Mouse (Mus musculus) erythroblast, adult 5-6 weeks (primary cell): Measurements from ENCODE around the gene Itk. TPM values are rescaled to one million over a fixed set of nuclear protein-coding genes. Genes with fewer than 3 reads are reported as not detected.
A peak's percentile ranks its signal among the peaks of the same experiment; 100 is the strongest.

Source experiments
- ATAC-seq: replicated peaks from 2 replicates; pipeline ENCODE4 v1.8.0; 2016; ENCODE audit warnings: moderate number of reproducible peaks, mild to moderate bottlenecking, moderate TSS enrichment, inconsistent platforms; ENCODE audit not compliant: poor library complexity, low FRiP score, severe bottlenecking
- total RNA-seq, 2 experiments: library from RNA; stranded (forward) in 1 of 2; stranded (reverse) in 1 of 2; fragments of 150-400 nt in 1 of 2; fragments of 200-764, 138-1000 nt in 1 of 2; gene quantifications; 2 replicates each; pipeline versions ENCODE4 v1.2.3 to v1.2.4; 2015 to 2017; ENCODE audit warnings: low replicate concordance in 2 of 2

The Itk gene
- total RNA-seq, 2 experiments from 2014 or later, result 1.5 TPM; not detected in 1

DNA sequence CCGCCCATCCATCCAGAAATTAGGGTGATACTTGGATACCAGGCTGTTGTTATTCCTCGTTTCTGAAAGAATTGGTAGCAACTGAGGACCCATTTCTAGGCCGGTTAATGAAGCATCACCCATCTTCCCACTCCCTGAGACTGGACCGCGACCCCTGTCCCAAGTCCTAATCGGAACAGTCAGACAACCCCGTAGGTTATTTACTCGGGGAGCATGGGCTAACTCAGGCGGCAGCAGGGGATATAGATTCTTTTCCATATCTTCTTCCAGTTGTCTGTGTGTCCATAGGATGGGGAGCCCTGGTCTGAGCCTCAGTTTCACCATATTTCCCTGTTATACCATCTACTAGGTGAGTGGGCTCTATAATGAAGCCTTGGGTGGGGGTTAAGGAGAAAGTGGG, 25.5 kb downstream of the Itk start:
- ATAC-seq, result no peak

DNA sequence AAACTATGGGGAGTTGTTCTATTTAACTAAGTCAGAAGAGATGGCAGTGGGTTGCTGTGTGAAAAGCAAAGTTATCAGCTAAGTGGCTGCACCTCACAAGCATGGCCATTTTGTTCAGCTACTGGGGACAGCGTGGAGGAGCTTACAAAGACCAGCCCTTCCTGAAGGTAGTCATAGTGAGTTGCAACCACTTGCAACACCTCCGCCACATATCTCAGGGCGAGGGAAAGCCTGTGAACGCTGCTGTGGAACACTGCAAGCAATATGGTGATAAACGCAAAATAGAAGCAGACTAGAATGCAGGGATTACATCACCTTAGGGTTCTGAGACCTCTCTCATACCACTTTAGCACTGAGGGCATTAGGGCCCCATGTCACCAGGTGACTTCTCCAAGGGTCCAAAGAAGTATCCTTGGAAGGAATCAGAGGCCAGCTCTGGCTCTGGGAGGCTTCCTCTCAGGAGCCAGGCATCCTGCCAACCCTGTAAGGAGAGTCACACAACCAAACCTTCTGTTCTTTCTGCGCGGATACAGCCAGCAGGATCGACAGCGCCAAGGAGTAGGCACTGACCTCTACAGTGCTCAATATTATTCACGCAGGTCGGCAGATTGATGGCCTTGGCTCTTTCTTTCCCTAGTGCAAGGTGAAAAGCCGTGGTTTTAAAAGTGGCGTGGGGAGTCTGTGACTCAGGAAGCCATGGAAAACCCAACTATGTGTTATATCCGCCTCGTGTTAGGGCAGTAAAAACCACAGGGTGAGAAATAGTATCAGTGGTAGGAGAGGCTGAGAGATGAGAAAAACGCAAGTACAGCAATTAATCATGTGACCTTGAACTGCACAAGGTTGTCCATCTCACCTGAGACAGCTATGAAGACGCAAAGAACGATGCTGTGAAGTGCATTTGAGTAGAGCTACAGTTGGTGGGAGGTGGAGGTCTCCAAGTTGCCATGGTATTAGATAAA, 27.0 kb downstream of the Itk start:
- no peak for ATAC-seq

DNA sequence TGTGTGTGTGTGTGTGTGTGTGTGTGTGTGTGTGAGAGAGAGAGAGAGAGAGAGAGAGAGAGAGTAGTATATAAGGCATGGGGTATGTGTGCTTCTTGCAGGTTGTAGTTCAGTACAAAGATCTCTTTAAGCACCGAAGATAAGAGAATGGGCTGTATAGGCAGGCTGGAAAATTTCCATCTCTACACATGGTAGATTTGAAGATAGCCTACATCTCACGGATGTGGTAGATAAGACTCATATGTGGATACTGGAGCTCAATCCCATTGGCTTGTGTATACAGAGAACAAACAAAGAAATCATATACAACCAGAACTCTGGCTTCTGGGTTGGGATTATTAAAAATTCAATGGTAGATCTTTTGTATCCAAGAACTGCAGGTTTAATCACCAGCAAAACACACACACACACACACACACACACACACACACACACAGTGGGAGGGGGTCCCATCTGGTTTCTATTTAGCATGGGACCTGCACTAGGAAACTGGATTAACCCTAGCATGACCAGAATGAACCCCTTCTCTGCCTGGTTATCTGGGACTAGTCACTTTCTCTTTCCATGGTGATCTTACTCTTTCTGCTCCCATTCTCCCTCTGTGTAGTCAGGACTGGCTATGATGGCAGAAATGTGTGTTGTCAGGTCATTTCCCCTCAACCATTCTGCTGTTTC, 28.2 kb downstream of the Itk start:
- no peak for ATAC-seq

DNA sequence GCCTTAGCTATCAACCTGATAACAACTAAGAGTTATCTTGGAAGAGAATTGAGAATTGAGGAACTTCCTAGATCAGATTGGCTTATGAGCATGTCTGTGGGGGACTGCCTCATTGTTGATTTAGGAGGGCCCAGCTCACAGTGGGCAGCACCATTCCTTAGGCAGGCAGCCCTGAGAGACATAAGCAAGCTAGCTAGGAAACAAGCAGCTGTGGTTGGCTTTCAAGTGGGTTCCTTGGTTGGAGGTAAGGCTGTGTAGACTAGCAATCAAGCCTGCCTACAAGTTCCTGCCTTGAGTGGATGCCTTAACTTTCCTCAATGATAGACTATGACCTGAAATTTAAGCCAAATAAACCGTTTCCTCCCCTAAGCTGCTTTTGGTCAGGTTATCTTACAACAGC, 30.9 kb downstream of the Itk start:
- ATAC-seq, result no peak

DNA sequence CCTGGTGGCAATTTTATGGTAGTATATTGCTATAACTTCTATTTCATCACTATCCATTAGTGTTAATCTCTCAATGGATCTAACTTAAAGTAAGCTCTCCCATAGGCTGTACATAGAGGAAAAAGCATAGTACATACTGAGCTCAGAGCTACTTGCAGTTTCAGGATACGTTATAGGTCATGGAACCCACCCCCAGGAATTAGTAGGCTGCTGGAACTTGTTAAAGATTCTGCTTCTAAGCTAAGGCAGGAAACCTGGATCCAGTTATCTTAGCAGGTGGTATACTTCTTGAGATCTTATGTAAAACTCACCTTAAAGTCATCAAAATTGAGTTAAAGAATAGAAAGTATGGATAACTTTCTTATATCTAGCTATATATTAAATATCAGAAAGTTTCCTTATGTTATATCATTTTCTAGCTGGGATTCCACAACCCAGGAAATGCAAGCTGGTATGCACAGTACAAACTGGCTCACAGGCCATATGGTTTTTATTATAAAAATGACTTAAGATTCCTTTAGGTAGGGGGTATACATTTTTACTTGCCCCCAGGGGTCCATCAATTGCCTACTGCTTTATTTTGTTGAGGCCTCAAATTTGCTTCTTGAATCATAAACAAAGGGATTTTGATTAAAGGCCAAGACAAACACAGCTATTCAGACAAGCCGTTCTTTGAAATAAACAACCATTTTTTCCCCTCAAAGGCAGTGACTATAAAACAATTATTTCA, 39.5 kb downstream of the Itk start:
- no peak for ATAC-seq

DNA sequence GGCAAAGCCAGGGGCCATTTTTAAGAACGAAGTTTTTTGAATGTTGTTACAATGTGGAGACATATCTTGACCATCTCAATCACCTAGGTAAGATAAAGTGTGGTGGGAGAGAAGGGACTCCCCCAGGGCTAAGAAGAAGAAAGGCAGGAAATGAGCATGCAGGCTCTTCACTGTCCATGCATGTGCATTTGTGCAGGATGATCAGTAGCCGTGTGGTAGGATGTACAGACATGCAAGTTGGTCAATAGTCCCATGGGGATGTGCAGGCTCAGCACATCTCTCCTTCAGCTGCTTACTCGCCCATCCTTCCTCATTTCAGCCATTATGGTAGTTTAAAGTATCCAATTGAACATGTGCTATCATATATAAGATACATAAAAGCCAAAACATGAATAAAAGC, 40.9 kb downstream of the Itk start:
- no peak for ATAC-seq

DNA sequence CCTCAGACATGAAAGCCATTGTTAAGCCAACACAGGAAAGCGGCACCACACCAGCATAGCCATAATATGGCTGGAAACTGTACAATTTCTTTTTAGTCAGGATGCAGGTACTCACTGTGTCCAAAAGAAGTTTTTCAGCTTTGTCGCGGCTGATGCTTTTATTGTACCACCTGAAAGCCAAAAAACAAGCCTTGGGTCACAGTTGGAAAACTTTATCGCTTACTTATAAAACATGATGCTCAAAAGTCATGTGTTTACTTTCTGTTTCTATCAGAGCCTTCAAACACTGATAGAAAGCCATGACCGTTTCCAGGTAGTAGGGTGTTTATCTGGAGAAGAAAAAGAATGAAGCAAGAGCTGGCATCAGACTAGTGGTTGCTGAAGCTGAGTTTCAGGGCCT, 41.6 kb downstream of the Itk start:
- ATAC-seq, result no peak

DNA sequence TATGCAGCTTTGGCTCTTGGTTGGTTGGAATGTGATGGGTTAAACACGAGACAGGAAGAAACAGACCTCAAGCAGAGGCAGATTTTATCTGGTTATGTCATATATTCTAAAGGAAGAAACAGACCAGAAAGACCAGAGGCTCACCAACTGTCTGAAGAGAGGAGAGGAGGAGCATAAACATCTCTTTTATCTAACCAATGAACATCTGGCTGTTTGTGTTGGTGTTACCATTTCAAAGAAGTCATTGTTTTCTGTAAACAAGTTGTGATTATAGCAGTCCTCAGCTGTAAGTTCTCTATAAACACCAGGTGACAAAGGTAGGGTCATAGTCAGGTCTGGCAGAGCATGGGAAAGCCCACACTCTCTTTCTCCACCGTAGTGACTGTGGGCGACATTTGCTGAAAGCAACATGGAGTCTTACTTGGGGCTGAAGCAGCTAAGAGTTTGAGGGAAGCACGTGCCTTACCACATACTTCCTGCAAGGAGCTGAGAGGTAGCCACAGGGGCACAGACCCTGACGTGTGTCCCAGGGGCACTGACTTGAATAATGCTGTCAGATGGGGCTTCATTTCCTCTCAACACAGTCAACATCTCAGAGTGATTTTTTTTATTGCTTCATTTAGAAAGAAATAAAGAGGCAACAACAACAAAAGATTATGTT, 45.3 kb downstream of the Itk start:
- ATAC-seq, result no peak

DNA sequence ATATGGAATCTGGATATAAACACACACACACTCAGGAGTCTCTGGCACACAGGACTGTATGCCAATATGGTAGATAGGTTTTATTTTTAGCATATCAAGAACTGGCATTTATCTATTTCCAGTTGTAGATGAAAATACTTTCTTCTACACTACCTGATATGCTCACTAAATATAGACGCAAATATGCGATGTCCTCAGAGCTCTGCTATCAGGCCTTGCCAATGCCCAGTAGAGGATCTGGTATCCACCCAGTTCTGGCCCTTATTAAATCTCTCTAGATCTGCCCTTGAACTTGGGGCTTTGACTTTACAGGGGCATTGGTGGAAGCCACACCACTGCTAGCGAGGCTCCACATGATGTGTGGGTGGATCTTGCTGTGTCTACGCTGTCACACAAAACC, 47.4 kb downstream of the Itk start:
- ATAC-seq, result no peak

DNA sequence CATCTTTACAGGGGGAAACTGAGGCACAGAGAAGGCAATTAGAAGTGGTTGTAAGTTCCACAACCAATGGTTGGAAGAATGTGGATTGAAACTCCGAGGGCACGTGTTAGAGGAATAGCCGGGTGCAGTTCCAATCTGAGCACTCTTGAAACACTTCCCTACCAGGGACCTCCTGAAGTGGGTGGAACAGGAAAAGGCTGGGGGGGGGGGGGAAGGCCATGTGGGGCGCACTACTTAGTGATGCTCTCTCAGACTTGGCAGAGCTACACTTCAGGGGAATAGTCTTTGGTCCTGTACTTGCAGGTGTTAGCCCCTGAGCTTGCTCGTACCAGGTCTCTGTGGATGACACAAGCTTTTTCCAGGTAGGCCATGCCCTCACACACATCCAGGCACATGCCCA, 53.3 kb downstream of the Itk start:
- ATAC-seq, result no peak

DNA sequence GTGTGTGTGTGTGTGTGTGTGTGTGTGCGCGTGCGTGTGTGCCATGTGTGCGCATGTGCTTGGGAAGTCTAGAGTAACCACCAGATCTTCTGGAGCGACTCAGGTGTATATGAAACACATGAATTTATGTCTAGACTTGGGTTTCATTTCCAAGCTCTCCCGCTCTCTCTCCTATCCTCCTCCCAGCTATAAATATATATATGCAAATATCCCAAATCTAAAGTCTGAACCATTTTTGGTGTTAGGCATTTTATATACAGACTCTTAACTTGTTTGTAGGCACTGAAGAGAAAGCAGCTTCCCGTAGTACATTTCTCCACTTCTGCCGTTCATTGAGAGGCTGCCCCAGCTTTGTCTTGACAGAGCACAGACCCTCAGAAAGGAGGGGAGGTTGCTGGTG, 57.1 kb downstream of the Itk start:
- ATAC-seq, result no peak

DNA sequence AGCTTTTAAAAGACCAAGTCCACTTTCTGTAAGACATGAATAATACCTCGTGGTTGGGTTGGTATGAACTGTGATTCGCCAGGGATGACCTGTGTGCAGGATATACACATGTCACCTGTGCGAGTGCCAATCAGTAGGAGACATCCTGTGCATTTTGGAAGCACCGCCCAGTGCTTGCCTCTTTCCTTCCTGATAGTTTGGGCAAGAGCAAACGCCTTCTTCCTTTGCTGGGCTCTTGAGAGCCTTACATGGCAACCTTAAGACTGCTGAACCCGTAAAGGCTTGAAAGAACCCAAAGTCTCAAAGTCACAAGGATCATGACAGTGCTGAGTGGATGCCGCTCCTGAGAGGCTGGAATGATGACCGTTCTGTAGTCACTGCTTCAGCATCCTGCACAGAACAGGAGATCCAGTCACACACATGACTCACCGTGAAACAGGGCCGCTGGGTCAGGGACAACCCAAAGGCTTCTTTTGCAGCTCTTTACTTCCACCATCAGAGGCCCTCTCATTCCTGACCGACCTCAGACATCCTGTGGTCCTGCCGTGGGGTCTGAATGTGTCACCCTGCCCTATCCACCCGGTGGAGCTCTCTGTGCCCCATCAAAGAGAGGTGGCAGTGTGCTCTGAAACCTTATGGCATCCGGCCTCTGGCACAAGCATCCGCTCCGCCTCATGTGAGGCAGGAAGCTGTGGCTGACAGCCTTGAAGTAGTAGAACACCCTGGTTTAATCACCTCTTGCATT, 62.9 kb downstream of the Itk start:
- ATAC-seq, result no peak

DNA sequence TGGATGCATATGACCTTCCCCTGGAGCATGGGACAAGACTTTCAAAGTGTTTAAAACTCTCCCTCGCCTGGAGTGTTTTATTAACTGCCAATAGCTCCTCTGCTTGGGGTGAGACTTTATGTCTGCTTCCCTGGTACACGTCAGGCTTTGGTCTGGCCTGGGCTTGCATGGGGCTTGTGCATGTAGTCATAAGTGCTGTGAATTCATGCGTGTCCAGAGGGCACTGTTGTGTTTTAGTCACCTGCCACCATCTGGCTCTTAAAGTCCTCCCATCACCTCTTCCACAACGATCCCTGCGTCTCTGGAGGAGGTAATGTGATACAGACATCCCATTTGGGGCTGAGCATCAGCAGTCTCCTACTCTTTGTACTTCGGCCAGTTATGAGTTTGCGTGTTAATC, 67.8 kb downstream of the Itk start:
- ATAC-seq, result no peak

DNA sequence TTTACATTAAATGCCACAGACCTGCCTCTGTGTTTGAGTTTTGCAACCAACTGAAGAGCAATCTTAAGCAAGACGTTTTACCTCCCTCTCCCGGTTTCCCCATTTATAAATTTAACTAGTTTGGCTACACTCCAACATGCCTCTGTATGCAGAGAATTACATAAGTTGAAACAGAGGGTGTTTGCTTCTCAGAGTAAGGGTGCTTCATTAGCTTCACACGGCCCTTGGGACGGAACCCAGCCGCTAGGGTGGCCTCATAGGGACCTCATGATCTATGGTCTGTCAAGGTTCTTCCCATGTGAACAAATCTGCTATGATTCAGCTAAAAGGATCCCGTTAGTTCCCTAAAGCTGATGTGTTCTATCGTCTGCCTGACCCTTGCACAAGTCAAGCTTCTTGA, 74.8 kb downstream of the Itk start:
- no peak for ATAC-seq

DNA sequence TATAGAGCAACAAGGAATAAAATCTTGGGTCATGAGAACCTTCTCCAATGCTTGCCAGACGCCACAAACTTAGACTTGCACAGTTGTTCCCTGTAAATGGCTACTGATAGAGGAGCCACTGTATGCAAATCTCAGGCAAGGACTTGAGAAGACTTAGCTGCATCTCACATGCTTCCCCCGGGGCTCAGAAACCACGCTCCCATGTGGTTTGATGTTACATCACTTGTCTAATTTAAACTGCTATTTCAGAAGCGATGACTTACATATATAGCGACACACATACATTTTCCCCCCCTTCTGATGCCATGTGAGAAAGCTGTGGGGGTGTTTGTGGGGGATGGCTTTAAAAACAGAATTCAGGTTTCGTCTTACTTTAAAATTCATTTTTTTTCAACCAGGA, 75.5 kb downstream of the Itk start:
- ATAC-seq, result no peak

DNA sequence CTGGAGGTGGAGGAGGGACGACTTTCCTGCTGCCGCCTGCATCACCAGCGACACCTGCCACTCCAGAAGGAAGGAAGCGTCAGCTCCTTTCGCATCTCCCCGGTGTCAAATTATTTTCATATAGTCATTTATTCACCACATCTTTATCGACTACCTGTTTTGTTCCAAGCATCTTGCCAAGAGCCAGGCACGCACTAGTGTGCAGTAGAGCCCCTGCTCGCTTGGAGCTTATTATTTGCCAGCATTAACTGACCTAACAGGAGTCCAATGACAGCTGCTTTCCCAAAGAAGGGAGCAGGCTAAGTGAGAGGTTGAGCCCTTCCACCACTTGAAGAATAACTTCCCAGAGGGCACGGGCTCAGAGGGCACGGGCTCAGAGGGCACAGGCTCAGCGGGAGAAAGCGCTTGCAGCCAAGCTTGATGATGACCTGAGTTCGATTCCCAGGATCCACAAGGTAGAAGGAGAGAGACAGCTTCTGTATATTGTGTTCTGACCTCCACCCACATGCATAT, 76.7 kb downstream of the Itk start, which contains the start of gene Cyfip2:
Gene Cyfip2, minus strand, starts transcription at position 337 of the 513 bp plus-strand sequence.
- ATAC-seq, result peak; percentile 43

DNA sequence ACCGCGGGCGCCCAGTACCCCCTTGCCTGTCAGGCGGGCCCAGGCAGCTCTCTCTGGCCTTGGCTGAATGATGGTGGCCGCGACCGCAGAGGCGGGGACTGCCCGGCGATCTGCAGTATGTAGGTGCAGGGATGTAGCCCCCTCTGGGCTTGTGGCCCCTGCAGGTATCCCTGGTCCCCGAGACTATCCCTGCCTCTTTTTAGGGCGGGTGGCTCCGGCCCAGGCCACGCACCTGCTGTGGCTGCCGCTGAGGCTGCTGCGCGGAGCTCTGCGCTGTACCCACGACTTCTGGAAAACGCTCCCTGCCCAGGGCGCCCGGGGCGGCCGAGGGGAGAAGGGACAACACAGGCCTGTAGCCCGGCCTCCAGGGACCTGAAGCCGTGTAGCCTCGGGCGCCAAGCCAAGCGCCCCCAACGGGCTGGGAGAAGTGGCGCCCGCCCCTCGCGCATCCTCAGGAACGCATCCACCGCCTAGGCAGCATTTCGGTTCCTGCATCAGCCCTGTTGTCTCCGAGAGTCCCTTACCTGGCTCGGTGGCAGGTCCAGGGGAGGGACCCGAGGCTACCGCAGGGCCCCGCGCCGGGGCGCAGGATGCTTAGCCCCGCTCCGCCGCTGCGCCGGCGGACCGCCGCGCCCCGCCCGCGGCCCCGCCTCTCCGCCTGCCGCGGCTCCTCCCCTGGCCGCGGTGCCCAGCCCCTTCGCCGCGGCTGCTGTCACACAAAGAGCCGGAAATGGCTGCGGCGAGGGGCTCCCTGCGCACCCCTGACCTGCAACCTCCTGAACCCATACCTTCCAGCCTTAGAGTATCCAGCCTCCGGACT, 77.4 kb downstream of the Itk start:
- peak; percentile 77 for ATAC-seq

DNA sequence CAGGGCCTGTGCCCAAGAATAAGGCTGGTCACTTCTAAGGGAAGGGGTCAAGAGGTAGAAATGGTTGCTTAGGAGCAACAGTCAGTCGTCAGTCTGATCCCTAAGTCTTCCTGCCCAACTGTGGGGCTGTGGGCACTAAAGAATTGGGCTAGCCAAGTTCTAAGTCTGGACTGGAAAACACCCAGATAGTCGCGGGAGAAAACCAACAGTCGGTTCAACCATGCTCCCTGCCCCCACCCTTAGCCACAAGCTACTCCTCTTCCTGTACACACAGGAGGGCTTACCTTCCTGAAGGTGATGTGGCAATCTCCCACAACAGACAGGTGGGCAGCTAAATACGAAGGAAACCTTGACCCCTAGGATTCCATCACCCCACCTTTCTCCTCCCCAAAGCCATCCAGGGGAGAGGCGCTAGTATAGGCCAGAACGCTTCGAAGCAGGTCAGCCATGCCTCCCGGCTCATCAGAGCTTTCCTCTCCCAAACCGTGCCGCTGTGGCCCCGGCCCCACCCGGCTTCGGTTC, 78.1 kb downstream of the Itk start:
- ATAC-seq, result peak; percentile 24; the same call in 1 of the 2 replicates
